Mouse (Mus musculus) CH12.LX (cell line): ENCODE data around the gene Agxt.

Experiments
- CTCF ChIP-seq, 2 experiments: IDR thresholded peaks in 1 of 2; conservative IDR thresholded peaks in 1 of 2; 2 replicates each; pipeline ENCODE4 v1.5.1; 2011 to 2012; ENCODE audit warnings: low read depth in 2 of 2, low read length in 2 of 2, improper control_type of control experiment in 1 of 2, inconsistent platforms in 1 of 2, mild to moderate bottlenecking in 1 of 2, moderate library complexity in 1 of 2
- E2F4 ChIP-seq: IDR thresholded peaks from 2 replicates; pipeline ENCODE4 v1.6.1; 2011; ENCODE audit warnings: low read depth, low read length, improper control_type of control experiment; ENCODE audit not compliant: insufficient replicate concordance
- EP300 ChIP-seq: IDR thresholded peaks from 2 replicates; pipeline ENCODE4 v1.6.1; 2011; ENCODE audit warnings: low read length, improper control_type of control experiment
- HCFC1 ChIP-seq: IDR thresholded peaks from 2 replicates; pipeline ENCODE4 v1.6.1; 2012; ENCODE audit warnings: low read depth, mild to moderate bottlenecking, inconsistent platforms, low read length, improper control_type of control experiment
- MAX ChIP-seq: IDR thresholded peaks from 2 replicates; pipeline ENCODE4 v1.6.1; 2011; ENCODE audit warnings: low read length, improper control_type of control experiment
- MAZ ChIP-seq: IDR thresholded peaks from 2 replicates; pipeline ENCODE4 v1.6.1; 2012; ENCODE audit warnings: low read depth, mild to moderate bottlenecking, inconsistent platforms, low read length, improper control_type of control experiment, moderate library complexity
- MEF2A ChIP-seq: IDR thresholded peaks from 2 replicates; pipeline ENCODE4 v1.6.1; 2014; ENCODE audit warnings: low read depth, mild to moderate bottlenecking, inconsistent platforms, low read length, improper control_type of control experiment, borderline replicate concordance
- MXI1 ChIP-seq: IDR thresholded peaks from 2 replicates; pipeline ENCODE4 v1.6.1; 2011; ENCODE audit warnings: mild to moderate bottlenecking, low read depth, low read length, improper control_type of control experiment
- NELFE ChIP-seq: IDR thresholded peaks from 2 replicates; pipeline ENCODE4 v1.6.1; 2011; ENCODE audit warnings: low read depth, low read length, improper control_type of control experiment
- POLR2A ChIP-seq: IDR thresholded peaks from 2 replicates; pipeline ENCODE4 v1.6.1; 2011; ENCODE audit warnings: low read depth, mild to moderate bottlenecking, improper control_type of control experiment, low read length
- SIN3A ChIP-seq: IDR thresholded peaks from 2 replicates; pipeline ENCODE4 v1.6.1; 2012; ENCODE audit warnings: low read length, improper control_type of control experiment, inconsistent platforms
- TCF12 ChIP-seq: IDR thresholded peaks from 2 replicates; pipeline ENCODE4 v1.6.1; 2014; ENCODE audit warnings: low read depth, mild to moderate bottlenecking, inconsistent platforms, low read length, improper control_type of control experiment
- USF1 ChIP-seq: IDR thresholded peaks from 2 replicates; pipeline ENCODE4 v1.6.1; 2014; ENCODE audit warnings: low read depth, mild to moderate bottlenecking, inconsistent platforms, low read length, improper control_type of control experiment

- TF ChIP-seq MAX (no peak), MXI1 (no peak), CTCF (conservative IDR thresholded peaks at IDR 0.05 in 1 of 2, IDR thresholded peaks at IDR 0.05 in 1 of 2; ENCODE audit: low read depth in 2 of 2, low read length in 2 of 2) (no peak), HCFC1 (no peak), POLR2A (no peak), MEF2A (no peak), EP300 (no peak), SIN3A (no peak), TCF12 (no peak), E2F4 (no peak), USF1 (no peak), NELFE (no peak), MAZ (no peak)
These were observed 6.8 kb upstream of the Agxt start for GRCm38 (mm10) chr1:93128209-93128608.
